Mouse (Mus musculus) ovary, postnatal 36 days (tissue): ENCODE results near the gene Lats2.

Source experiments
- DNase-seq: peaks from one replicate; pipeline ENCODE4 v3.0.0; 2022; ENCODE audit warnings: low spot score, mixed read lengths

Lats2 gene

GRCm38 (mm10) chr14:57737089-57737488, 21.1 kb downstream of the Lats2 start:
- no peak for DNase-seq

GRCm38 (mm10) chr14:57736141-57736540, 22.0 kb downstream of the Lats2 start:
- DNase-seq: no peak

DNA sequence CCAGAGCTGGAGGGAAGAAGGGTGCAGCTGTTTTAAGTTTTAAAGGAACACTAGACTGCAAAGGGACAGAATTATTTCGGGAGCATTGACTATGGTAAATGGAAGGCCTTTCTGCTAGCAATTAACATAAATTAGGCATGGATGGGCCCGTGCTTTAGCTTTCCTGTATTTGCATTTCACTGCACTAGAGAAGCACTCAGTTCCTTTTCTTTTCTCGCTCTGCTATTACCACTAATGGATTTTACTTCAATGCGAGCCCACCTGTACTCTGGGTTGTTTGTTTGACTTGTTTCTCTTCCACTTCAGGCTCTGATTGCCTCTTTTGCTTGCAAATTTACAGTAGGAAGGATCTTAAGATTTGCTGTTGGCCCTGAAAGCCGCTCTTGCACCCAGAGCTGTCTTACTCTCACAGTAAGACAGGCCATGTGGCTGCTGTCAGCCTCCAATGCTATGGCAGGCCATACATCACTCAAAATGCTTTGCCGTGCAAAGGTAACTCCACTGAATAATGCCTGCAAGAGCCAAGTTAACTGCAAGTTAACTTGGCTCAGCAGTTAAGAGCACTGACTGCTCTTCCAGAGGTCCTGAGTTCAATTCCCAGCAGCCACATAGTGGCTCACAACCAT, 25.4 kb downstream of the Lats2 start:
- DNase-seq: no peak

DNA sequence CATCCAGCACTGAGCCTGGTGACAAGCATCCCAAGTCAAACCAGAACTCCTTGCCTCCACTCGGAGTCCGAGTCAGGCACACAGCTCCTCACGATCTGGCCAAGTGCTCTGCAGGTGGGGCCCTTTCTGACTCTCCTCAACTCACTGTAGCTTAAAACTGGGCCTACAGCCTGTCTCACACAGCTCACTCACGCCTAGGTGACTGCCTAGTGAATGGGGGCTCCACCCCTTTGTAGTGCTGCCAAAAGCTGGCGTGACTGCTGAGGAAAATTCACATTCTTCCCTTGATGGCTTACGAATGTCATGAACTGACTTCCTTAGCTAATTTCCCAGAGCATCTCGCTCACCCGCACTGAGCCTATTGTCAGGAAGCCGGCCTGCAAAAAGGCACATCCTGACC, 27.7 kb downstream of the Lats2 start:
- no peak for DNase-seq

DNA sequence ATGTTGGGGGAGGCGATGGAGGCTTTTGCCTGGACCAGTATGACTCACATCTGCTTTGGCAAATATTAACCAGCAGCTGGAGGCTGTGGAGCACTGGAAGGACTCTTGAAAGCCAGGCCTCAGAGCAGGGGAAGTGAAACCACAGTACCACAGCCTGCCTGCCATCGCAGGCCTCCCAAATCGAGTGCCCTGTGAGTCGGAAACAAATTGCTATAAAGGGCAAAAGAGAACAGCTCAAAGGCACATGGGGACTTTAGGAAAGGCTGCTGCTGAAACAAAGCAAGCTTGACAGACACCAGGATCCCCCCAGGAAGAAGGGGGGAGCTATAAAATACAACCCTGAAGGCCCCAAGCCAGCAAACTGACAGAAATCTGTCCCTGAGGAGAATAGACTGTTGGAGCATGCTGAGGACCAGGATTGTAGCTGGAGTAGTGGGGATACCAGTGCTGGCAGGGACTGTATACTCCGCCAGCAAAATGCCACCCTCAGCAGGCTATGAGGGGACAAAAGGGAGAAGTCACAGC, 28.2 kb downstream of the Lats2 start:
- no peak for DNase-seq

DNA sequence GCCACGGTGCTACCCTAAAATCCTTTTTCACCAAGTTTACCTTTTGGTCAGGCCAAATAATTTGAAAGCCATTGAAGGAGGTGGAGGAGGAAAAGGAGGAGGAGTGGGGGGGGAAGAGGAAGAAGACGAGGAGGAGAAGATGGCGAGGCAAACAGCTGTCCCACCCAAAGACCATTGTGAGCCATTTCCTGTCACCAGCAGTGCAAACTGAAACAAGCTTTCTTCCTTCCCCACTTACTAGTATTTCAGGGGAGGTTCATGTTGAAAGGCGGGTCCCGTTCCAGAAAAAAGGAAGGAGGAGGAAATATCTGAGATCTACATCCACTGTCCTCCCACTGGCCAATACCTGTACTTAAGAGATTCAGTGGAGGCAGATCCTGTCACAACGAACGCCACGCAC, 28.8 kb downstream of the Lats2 start:
- DNase-seq: no peak

GRCm38 (mm10) chr14:57726172-57726571, 32.0 kb downstream of the Lats2 start:
- no peak for DNase-seq

- DNase-seq: no peak
Observed at GRCm38 (mm10) chr14:57724473-57724872, 33.7 kb downstream of the Lats2 start.

DNA sequence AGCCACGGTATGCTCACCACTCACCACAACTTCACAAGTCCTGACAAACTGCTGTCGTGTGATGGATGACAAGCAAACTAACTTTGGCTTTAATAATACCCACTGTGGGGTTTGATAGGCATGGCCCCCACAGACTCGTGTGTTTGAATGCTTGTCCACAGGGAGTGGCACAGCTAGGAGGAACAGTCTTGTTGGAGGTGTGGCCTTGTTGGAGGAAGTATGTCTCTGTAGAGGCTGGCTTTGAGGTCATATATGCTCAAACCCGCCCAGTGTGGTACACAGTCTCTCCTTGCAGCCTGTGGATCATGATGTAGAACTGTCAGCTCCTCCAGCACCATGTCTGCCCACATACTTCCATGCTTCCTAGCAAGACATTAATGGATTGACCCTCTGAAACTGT, 39.9 kb downstream of the Lats2 start:
- no peak for DNase-seq

DNA sequence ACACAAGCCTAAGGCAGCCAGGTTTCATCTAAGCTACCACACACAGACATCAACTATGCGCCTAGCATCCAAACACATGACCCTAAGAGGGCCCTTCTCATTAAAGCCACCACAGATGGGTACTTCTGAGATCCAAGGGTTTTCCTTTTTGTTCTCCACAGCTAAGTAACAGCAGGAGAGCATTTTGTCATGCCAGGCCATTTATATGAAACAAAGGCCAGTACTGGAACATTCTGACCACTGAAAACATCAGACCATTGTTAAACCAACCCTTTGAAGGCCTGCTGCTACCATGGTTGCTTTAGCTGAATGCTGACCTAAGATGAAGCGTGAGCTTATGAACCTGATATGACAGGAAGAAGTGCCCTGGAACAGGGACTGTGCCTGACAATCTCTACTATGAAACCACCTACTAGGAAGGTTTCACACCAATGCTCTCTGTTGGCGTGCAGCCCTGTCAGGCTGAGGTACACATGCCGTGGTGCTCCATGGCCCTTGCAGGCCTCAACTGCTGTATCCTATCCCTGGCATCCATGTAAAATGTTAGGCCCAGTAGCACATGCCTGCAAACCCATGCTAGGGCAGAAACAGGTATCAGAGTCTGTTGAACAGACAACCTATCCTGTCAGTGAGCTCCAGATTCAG, 41.5 kb downstream of the Lats2 start:
- no peak for DNase-seq

DNA sequence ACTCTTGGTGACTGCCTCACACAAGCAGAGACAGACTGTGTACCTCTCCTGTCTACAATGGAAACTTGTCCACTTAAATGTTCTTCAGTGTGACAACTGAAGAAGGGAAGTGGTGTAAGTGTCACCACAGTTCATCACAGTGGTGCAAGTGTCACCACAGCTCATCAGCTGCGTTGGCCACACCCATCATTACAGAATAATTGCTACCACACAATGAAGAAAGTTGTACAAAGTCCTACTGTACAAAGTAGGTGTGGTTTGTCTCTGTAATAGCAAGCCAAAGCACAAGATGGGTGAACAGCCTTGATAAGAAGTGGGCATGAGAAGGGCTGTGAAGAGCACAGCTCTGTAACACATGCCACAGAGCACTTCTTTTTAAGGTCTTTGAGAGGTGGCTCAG, 45.3 kb downstream of the Lats2 start:
- no peak for DNase-seq

DNA sequence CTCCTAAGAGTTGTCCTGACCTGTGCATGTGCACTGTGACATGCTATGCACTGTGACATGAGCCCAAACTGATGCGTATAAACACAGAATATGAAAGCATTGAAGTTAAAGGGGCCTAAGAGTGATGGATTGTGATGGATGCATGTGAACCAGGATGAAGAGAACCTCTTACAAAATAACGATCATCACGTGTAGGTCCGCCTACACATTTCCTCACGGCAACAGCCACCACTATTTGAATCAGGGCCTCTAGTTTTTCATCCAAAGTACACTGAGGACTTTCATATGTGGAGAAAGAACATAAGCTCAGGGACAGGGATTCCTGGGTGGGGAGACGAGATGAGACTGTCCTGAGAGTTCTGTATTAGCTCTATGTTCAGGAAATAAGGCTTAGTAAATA, 47.1 kb downstream of the Lats2 start:
- no peak for DNase-seq

DNA sequence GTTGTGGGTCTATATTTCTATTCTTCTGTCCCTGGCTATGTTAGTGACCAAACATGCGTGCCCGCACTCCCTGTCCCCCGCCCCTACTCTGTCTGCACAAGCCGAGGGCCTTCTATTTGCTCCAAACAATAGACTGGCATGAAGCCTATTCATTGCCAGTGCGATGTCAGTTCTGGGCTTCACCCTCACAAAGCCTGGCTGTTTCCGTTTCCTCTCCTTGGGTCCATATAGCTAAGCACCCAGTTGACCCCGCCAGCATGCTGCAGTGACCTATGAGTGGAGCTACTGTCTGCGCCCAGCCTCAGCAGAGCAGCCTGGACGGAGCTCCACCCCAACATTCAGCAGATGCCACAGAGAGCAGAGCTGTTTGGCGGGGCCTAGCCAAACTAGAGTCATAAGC, 49.0 kb downstream of the Lats2 start:
- DNase-seq: peak; percentile 30

DNA sequence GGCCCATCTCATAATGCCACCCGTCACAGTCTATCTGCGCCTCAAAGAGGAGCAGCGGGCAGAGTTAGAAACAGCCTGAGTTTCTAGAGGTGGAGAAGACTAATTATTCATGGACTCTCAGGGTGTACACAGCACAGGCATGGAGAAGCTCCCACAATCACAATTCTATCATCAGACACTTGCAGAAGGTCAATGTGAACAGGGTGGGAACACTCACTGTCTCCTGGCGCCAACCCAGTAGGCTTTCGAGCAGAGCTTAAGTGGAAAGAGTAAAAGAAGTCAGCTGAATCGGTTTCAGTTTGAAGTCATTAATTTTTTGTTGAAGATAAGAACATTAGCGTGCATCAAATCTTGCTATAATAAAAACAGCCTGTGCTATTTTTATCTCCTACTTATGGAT, 49.6 kb downstream of the Lats2 start:
- DNase-seq: peak; percentile 43

- DNase-seq: peak; percentile 59
Observed at GRCm38 (mm10) chr14:57707100-57707893, 50.9 kb downstream of the Lats2 start.

DNA sequence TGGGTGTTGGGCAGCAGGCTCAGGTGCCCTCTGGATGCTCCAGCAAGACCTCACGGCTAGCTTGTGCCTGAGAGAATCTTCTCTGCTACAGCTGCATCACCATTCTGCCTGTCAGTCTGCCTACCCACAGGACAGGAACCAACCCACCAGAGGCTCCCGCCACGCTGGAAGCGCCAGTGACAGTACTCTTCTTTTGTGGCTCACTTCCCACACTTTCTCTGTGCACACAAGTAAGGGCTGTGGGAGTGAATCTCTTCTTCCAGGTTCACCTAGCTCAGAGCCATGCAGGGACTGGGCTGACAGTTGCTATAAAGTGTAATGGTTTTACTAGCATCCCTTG, 51.5 kb downstream of the Lats2 start:
- DNase-seq: no peak

GRCm38 (mm10) chr14:57705759-57706158, 52.4 kb downstream of the Lats2 start:
- DNase-seq: no peak

DNA sequence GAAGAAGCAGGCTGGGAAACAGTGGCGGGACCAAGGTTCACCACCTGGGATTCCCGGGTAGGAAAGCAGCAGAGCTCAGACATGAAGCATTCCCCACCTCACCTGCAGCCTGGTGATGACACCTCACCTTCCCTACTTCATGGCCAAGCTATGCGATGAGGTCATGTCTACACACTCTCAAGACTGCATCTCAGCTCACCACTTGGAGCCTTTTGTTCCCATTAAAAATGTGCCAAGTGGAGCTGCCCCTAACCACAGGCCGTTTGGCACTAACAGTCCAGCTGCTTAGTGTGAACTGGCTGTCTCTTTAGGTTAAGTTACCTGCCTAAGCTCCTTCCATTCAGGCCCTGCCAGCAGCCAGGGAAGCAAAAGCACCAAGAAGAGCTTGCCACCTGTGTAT, 53.1 kb downstream of the Lats2 start:
- no peak for DNase-seq

- no peak for DNase-seq
Observed at GRCm38 (mm10) chr14:57701915-57702477, 56.2 kb downstream of the Lats2 start.

DNA sequence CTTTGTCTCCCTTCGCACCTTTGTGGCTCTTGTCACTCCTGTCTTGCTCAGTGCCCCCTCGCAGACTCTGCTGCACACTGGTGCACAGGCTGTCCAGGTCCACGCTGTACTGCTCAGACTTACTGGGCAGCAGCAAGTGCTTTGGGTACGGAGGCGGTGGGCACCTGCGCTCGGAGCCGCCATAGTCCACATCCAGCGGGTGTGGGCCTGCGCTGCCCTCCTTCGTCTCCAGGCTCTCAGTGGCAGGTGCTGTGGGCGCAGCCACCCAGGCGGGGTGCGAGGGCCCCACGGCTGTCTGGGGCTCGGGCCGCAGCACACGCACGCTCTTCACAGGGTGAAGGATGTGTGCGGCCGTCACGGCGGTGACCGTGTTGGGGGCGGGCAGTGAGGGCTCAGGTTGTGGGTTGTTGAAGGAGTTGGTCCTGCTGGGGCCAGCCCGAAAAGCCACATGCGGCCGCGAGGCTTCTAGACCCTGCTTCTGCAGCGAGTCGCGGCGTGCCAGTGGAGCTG, 58.7 kb downstream of the Lats2 start:
- no peak for DNase-seq

DNA sequence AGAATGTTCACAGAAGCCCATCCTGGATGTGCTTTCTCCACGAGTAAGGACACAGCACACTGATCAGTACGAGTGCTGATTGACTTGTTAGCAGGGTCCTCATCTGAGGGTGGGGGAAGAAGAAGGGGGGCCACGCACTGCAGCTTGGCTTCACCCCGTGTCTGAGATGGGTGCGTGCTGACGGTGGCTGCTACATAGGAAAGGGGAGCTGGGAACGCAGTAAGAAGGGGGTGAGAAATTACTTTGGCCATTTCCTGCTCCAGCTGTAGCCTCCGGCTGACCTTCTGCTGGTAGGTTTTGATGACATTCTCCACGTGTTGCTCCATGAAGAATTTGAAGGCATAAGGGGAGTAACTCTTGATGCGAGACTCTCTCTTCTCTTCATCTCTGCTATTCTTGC, 59.2 kb downstream of the Lats2 start:
- no peak for DNase-seq

DNA sequence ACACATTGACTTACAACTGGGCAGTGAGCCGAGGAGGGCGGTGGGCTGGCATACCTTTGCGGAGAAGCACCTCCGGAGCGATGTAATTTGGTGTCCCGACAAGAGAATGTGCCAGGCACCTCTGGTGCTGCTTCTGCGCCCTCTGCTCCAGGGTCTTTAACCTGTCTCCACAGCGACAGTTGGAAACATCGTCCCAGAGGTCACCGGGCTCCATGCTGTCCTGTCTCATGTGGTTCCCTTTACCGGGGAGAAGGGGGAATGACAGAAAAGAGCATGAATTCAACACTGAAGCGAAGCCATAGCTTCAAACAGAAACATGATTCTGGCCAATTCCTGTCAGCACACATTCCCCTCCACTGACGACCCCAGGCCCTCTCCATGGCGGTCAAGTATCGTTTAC, 62.1 kb downstream of the Lats2 start:
- no peak for DNase-seq

DNA sequence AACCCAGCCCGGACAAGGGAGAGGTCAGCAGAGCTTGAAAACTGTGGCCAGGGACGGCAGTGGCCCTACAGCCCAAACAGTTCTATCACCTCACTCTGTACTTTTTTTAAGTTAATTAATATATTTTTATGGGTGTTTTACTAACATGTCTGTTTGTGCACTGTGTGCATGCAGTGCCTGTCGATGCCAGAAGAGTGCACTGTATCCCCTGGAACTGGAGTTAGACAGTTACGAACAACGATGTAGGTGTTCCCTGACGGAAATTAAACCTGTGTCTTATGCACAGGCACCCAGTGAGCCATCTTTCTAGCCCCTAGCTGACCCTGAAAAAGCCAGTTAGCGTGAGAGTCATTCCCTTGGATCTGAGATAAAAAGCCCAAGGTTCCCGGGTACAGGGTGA, 62.6 kb downstream of the Lats2 start:
- no peak for DNase-seq
